In the genomic region with DNA sequence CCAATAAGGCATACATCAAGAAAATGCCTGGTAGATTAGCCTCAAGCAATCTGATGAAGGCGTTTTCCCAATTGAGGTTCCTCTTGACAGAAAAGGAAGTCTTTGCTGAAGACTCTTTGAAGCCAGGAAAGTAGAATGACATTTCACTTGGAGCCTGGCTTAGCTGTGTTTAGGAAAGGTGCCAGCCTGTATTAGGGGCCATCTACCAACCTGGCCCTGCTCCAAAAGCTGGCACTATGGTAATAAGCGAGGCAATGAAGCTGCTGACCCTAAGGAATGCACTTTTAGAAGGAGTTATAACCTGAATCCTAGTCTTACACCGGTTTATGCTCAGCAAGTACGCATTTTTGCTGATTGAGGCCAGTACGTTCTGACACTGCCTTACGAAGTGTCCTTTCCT, we compare ENCODE assay signal across 30 mouse cellular contexts.
"Had no signal": no experiment of that assay in that cellular context is flagged by ENCODE, and none has a peak within 500 bp of the region (broad histone marks: within the 10 kb centered on the region; RNA-seq: fewer than 3 reads in every experiment).

No protein-coding gene starts in this region.

- H3K27me3 ChIP-seq: limb, embryonic 13.5 days; limb, embryonic 15.5 days; liver, embryonic 12.5 days; liver, embryonic 13.5 days; liver, embryonic 15.5 days; lung, embryonic 15.5 days; midbrain, embryonic 12.5 days; midbrain, embryonic 13.5 days; neural tube, embryonic 12.5 days had no signal

- H3K4me3 ChIP-seq: left cerebral cortex, adult 2 months; limb, embryonic 10.5 days; limb, embryonic 12.5 days; limb, embryonic 13.5 days; limb, embryonic 15.5 days; liver, embryonic 12.5 days; liver, embryonic 13.5 days; liver, embryonic 15.5 days; lung, embryonic 15.5 days; megakaryocyte, embryonic 14.5 days; midbrain, embryonic 10.5 days; midbrain, embryonic 12.5 days; midbrain, embryonic 13.5 days; myocyte; neural tube, embryonic 12.5 days had no signal

- ATAC-seq: liver, embryonic 12.5 days; liver, postnatal 0 days; lung, postnatal 0 days; midbrain, embryonic 13.5 days; midbrain, embryonic 16.5 days had no signal

- H3K9me3 ChIP-seq: limb, embryonic 10.5 days; limb, embryonic 12.5 days; limb, embryonic 13.5 days; limb, embryonic 15.5 days; liver, embryonic 12.5 days; liver, embryonic 13.5 days; liver, embryonic 15.5 days; lung, embryonic 15.5 days; midbrain, embryonic 10.5 days; midbrain, embryonic 12.5 days; midbrain, embryonic 13.5 days; neural tube, embryonic 12.5 days had no signal

- H3K27ac ChIP-seq: left cerebral cortex, adult 2 months; limb, embryonic 10.5 days; limb, embryonic 12.5 days; limb, embryonic 13.5 days; limb, embryonic 15.5 days; liver, embryonic 12.5 days; liver, embryonic 13.5 days; liver, embryonic 14.5 days; liver, embryonic 15.5 days; lung, embryonic 15.5 days; macrophage; midbrain, embryonic 10.5 days; midbrain, embryonic 12.5 days; midbrain, embryonic 13.5 days; neural tube, embryonic 12.5 days had no signal

- H3K36me3 ChIP-seq: limb, embryonic 10.5 days; limb, embryonic 12.5 days; limb, embryonic 13.5 days; limb, embryonic 15.5 days; liver, embryonic 12.5 days; liver, embryonic 13.5 days; liver, embryonic 15.5 days; lung, embryonic 15.5 days; midbrain, embryonic 10.5 days; midbrain, embryonic 12.5 days; midbrain, embryonic 13.5 days; neural tube, embryonic 12.5 days had no signal

- DNase-seq: liver; liver, embryonic 13.5 days; liver, postnatal 0 days; lung, adult 18-20 months; lung, adult 2 months; lung, embryonic 14.5 days; lung, postnatal 10 days; lung, postnatal 14 days; lung, postnatal 36 days; lung, postnatal 4 days; midbrain, embryonic 14.5 days had no signal

- H3K4me1 ChIP-seq: limb, embryonic 12.5 days; limb, embryonic 13.5 days; liver, embryonic 15.5 days; lung, embryonic 15.5 days had no signal

- H3K9ac ChIP-seq: limb, embryonic 12.5 days; limb, embryonic 13.5 days; limb, embryonic 15.5 days; liver, embryonic 12.5 days; liver, embryonic 13.5 days; liver, embryonic 14.5 days; liver, embryonic 15.5 days; liver, postnatal 0 days; lung, embryonic 14.5 days; lung, embryonic 15.5 days; midbrain, embryonic 12.5 days; midbrain, embryonic 13.5 days; neural tube, embryonic 12.5 days had no signal

- H3K4me2 ChIP-seq: limb, embryonic 12.5 days; limb, embryonic 13.5 days; limb, embryonic 15.5 days; liver, embryonic 11.5 days; liver, embryonic 12.5 days; liver, embryonic 13.5 days; liver, embryonic 15.5 days; lung, embryonic 14.5 days; lung, embryonic 15.5 days; midbrain, embryonic 12.5 days; midbrain, embryonic 13.5 days; neural tube, embryonic 12.5 days had no signal
